Mouse (Mus musculus) testis, adult 2 months (tissue): ENCODE measurements around the gene Srd5a1.

Experiments
- CTCF ChIP-seq: fragments of 200-500 bp; IDR thresholded peaks from 2 replicates; pipeline ENCODE4 v1.5.1; 2012; ENCODE audit warnings: low read depth, mild to moderate bottlenecking, inconsistent platforms, low read length, moderate library complexity; ENCODE audit not compliant: control insufficient read depth, insufficient read depth, insufficient replicate concordance
- POLR2A ChIP-seq: fragments of 200-500 bp; IDR thresholded peaks from 2 replicates; pipeline ENCODE4 v1.6.1; 2012; ENCODE audit warnings: low read depth, mild to moderate bottlenecking, inconsistent platforms, low read length, moderate library complexity; ENCODE audit not compliant: control insufficient read depth

DNA sequence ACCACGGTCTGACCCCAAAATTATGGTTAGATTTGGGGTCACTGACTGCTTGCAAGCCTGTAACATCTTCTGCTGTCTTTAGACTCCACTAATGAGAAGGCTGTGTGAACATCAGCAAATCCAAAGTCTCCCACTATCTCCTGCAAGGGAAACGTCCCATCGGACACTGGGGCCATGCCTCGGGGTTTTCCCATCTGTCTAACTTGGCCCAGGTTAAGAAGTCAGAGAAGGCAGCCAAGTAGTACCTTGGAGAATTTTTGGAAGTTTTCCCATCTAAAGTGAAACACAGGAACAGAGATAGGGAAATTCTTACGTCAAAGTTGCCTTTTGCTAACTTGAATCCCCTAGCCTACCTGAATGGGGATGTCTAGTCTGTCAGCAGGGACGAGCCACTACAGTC, 27.7 kb downstream of the Srd5a1 start:
- no peak for TF ChIP-seq CTCF
- TF ChIP-seq POLR2A = no peak
